Mouse (Mus musculus) lung, adult 2 months (tissue): Measurements from ENCODE around the gene Pcgf5. TPM values are rescaled to one million over a fixed set of nuclear protein-coding genes. Genes with fewer than 3 reads are reported as not detected.
A peak's percentile ranks its signal among the peaks of the same experiment; 100 is the strongest.

Experiments
- DNase-seq: peaks from one replicate; pipeline ENCODE4 v3.0.0; 2022
- H3K4me1 ChIP-seq: fragments of 200-500 bp; 2 replicates; pipeline ENCODE4 v1.6.1; 2011; ENCODE audit warnings: low read length; ENCODE audit not compliant: control insufficient read depth, insufficient read depth
- H3K4me3 ChIP-seq: fragments of 200-500 bp; replicated peaks from 2 replicates; pipeline ENCODE3; 2011; ENCODE audit warnings: low read depth, mild to moderate bottlenecking, control low read depth, low read length; ENCODE audit errors: extremely low read depth
- CTCF ChIP-seq: fragments of 200-500 bp; IDR thresholded peaks from 2 replicates; pipeline ENCODE4 v1.5.1; 2011; ENCODE audit warnings: mild to moderate bottlenecking, low read length, control low read depth; ENCODE audit not compliant: insufficient read depth
- POLR2A ChIP-seq: fragments of 200-500 bp; IDR thresholded peaks from 2 replicates; pipeline ENCODE4 v1.6.1; 2011; ENCODE audit warnings: low read depth, mild to moderate bottlenecking, control low read depth, low read length, borderline replicate concordance; ENCODE audit errors: extremely low read depth
- WGBS: fragments of 180-500 bp; shearing (Covaris S2); methylation state at CpG from one replicate; pipeline ENCODE4 v1.1.7; 2018; 5-methylcytosine and 5-hydroxymethylcytosine counted together
- polyA plus RNA-seq: library from polyadenylated mRNA; depleted of rRNA; stranded (reverse); fragments of >200 nt; gene quantifications from 2 replicates; pipeline ENCODE4 v1.2.3, GENCODE M21; 2012

Gene Pcgf5
- polyA plus RNA-seq, 1 experiment, result 8.7 TPM

- no peak for TF ChIP-seq CTCF
- TF ChIP-seq POLR2A, result no peak
- 7% methylated on average over 15 of the region's 15 CpGs for WGBS
- Histone ChIP-seq H3K4me3 (peak overlapping the region; percentile 71), H3K4me1 (peaks cover 9% of the 10 kb centered on the region)
- DNase-seq, result no peak
These were observed 1.4 kb downstream of the Pcgf5 start for GRCm38 (mm10) chr19:36349487-36349955.

- WGBS, result 67% methylated on average over 11 of the region's 11 CpGs
- no peak for DNase-seq
- H3K4me1 ChIP-seq, result peaks cover 9% of the 10 kb centered on the region
- TF ChIP-seq POLR2A (no peak), CTCF (no peak)
- H3K4me3 ChIP-seq, result no peak overlapping the region
These were observed 2.1 kb downstream of the Pcgf5 start for GRCm38 (mm10) chr19:36350181-36350580.

- WGBS, result 94% methylated on average over 9 of the region's 9 CpGs
- no peak for DNase-seq
- TF ChIP-seq CTCF (no peak), POLR2A (no peak)
- Histone ChIP-seq H3K4me3 (no peak overlapping the region), H3K4me1 (peaks cover 9% of the 10 kb centered on the region)
These were observed 2.8 kb downstream of the Pcgf5 start for GRCm38 (mm10) chr19:36350870-36351269.

GRCm38 (mm10) chr19:36362541-36362940 lies 14.4 kb downstream of the Pcgf5 start:
- TF ChIP-seq CTCF (no peak), POLR2A (no peak)
- H3K4me1 ChIP-seq, result no peaks in the 10 kb centered on the region
- no peak overlapping the region for H3K4me3 ChIP-seq
- 86% methylated on average over 5 of the region's 5 CpGs for WGBS
- no peak for DNase-seq

- Histone ChIP-seq H3K4me1 (no peaks in the 10 kb centered on the region), H3K4me3 (no peak overlapping the region)
- no peak for DNase-seq
- 82% methylated on average over 8 of the region's 8 CpGs for WGBS
- TF ChIP-seq CTCF (no peak), POLR2A (no peak)
These were observed 16.6 kb downstream of the Pcgf5 start for GRCm38 (mm10) chr19:36364757-36365156.

- no peak for DNase-seq
- TF ChIP-seq POLR2A (no peak), CTCF (no peak)
- Histone ChIP-seq H3K4me3 (no peak overlapping the region), H3K4me1 (no peaks in the 10 kb centered on the region)
- 69% methylated on average over 10 of the region's 10 CpGs for WGBS
These were observed 23.4 kb downstream of the Pcgf5 start for GRCm38 (mm10) chr19:36371478-36371877.

- Histone ChIP-seq H3K4me3 (no peak overlapping the region), H3K4me1 (no peaks in the 10 kb centered on the region)
- 68% methylated on average over 6 of the region's 6 CpGs for WGBS
- DNase-seq, result no peak
- TF ChIP-seq POLR2A (no peak), CTCF (no peak)
These were observed 25.0 kb downstream of the Pcgf5 start for GRCm38 (mm10) chr19:36373056-36373621.

- no peak overlapping the region for H3K4me3 ChIP-seq
- no peak for DNase-seq
- 58% methylated on average over 11 of the region's 11 CpGs for WGBS
- H3K4me1 ChIP-seq, result no peaks in the 10 kb centered on the region
- no peak for TF ChIP-seq CTCF
- no peak for TF ChIP-seq POLR2A
These were observed 27.2 kb downstream of the Pcgf5 start for GRCm38 (mm10) chr19:36375200-36375783.

- H3K4me1 ChIP-seq, result no peaks in the 10 kb centered on the region
- DNase-seq, result no peak
- WGBS, result 85% methylated on average over 7 of the region's 7 CpGs
- no peak for TF ChIP-seq CTCF
- no peak for TF ChIP-seq POLR2A
- H3K4me3 ChIP-seq, result no peak overlapping the region
These were observed 29.6 kb downstream of the Pcgf5 start for GRCm38 (mm10) chr19:36377729-36378128.

GRCm38 (mm10) chr19:36378511-36379232 lies 30.6 kb downstream of the Pcgf5 start:
- no peak overlapping the region for H3K4me3 ChIP-seq
- no peaks in the 10 kb centered on the region for H3K4me1 ChIP-seq
- no peak for DNase-seq
- WGBS, result 65% methylated on average over 15 of the region's 15 CpGs
- TF ChIP-seq CTCF, result no peak
- TF ChIP-seq POLR2A, result no peak
